Mouse (Mus musculus) embryo, embryonic 11 days (tissue): Measurements from ENCODE around the gene Atg9a.
A peak's percentile ranks its signal among the peaks of the same experiment; 100 is the strongest.

ENCODE experiments used
- DNase-seq: peaks from one replicate; pipeline ENCODE4 v3.0.0-alpha.2; 2015

The Atg9a gene

GRCm38 (mm10) chr1:75214886-75215285, 22.9 kb upstream of the Atg9a start:
- DNase-seq, result no peak

GRCm38 (mm10) chr1:75214442-75214841, 22.4 kb upstream of the Atg9a start:
- DNase-seq, result no peak

GRCm38 (mm10) chr1:75213096-75213495, 21.1 kb upstream of the Atg9a start:
- DNase-seq, result no peak

- DNase-seq, result no peak
Measured at GRCm38 (mm10) chr1:75212542-75212941, 20.5 kb upstream of the Atg9a start.

- DNase-seq, result no peak
Measured at GRCm38 (mm10) chr1:75211141-75211708, 19.2 kb upstream of the Atg9a start.

GRCm38 (mm10) chr1:75210136-75211087, 18.4 kb upstream of the Atg9a start, which contains the start of the genes Glb1l and Stk16:
TSS of gene Glb1l (minus strand) at chr1:75210813.
TSS of gene Stk16 (plus strand) at chr1:75210838.
- peak; percentile 96 for DNase-seq

- peak; percentile 61 for DNase-seq
Measured at GRCm38 (mm10) chr1:75208967-75209678, 17.1 kb upstream of the Atg9a start.

GRCm38 (mm10) chr1:75201236-75201635, 9.2 kb upstream of the Atg9a start:
- no peak for DNase-seq

GRCm38 (mm10) chr1:75192452-75192851, 456 bp upstream of the Atg9a start:
- peak; percentile 47 for DNase-seq

GRCm38 (mm10) chr1:75191258-75191621, 756 bp downstream of the Atg9a start:
- DNase-seq, result no peak

GRCm38 (mm10) chr1:75190577-75190976, 1.4 kb downstream of the Atg9a start:
- DNase-seq, result no peak

GRCm38 (mm10) chr1:75187914-75188483, 4.0 kb downstream of the Atg9a start:
- no peak for DNase-seq

- no peak for DNase-seq
Measured at GRCm38 (mm10) chr1:75187126-75187525, 4.9 kb downstream of the Atg9a start.

GRCm38 (mm10) chr1:75185495-75185894, 6.5 kb downstream of the Atg9a start:
- no peak for DNase-seq

- DNase-seq, result no peak
Measured at GRCm38 (mm10) chr1:75182160-75182559, 9.8 kb downstream of the Atg9a start.

GRCm38 (mm10) chr1:75181377-75181870, 10.6 kb downstream of the Atg9a start:
- no peak for DNase-seq

- no peak for DNase-seq
Measured at GRCm38 (mm10) chr1:75180741-75181140, 11.3 kb downstream of the Atg9a start.

GRCm38 (mm10) chr1:75180105-75180590, 11.8 kb downstream of the Atg9a start, which contains the start of gene Abcb6:
TSS of gene Abcb6 (minus strand) at chr1:75180392.
- DNase-seq, result peak; percentile 96

GRCm38 (mm10) chr1:75179334-75180104, 12.5 kb downstream of the Atg9a start:
- DNase-seq, result peak; percentile 2

- DNase-seq, result peak; percentile 97
Measured at GRCm38 (mm10) chr1:75168472-75169464, 23.2 kb downstream of the Atg9a start, which contains the start of gene Zfand2b. TSS of gene Zfand2b (plus strand) at chr1:75168646.
